Mouse (Mus musculus): ENCODE results near the gene Gas7.

DNA sequence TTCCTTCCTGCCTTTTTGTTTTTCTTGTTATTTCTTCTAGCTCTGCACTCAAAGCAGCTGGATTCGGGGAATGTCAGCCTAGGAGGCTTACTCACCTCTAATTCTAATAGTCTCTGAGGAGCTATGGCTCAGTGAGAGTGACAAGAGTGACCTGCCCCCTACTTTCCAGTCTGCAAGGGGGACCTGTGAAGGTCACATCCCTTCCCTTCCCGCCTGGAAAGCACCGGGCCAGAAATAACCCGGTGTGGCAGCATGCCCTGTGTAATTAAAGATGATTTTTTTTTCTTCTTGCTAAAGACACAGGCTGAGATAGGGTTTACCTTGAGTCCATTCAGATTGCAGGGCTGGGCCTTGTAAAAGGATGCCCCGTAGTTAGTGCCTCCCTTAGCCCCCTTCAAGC, 91.3 kb downstream of the Gas7 start:
- TF ChIP-seq HCFC1 (IDR thresholded peaks at IDR 0.05; ENCODE audit: borderline replicate concordance, insufficient read depth, low read length): no peak
- TF ChIP-seq MAFK (IDR thresholded peaks at IDR 0.05; ENCODE audit: insufficient read depth, low read depth, low read length): no peak
- TF ChIP-seq ZC3H11A (IDR thresholded peaks at IDR 0.05; ENCODE audit: borderline replicate concordance, low read depth, low read length): no peak
- TF ChIP-seq CHD2 (IDR thresholded peaks at IDR 0.05; ENCODE audit: low read depth, low read length): no peak

All from ES-E14 (cell line).